Comparison of ENCODE assay signal across 23 mouse cellular contexts in the genomic region with DNA sequence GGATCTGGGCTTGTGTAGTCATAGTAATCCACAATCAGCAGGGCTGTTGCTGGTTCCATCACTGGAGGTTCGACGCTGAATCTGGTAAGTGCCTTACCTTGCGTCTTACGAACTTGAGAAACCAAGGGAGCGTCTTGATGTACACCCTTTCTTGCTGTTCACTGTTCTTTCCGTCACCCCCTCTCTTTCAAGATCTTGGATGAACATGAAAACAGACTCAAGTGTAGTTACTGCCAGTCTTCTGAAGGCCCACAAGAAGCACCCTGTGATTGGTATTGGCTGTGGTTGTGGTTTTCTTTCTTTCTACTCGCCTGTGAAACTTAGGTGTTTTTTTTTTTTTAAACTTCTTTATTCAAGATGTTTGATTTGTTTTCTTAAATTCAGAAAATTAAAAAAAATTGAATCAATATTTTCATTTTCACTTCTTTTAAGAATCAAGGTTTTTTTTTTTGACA. TPM values are rescaled to one million over a fixed set of nuclear protein-coding genes. Genes with fewer than 3 reads are reported as not detected.
"Had no signal": no experiment of that assay in that cellular context is flagged by ENCODE, and none has a peak within 500 bp of the region (broad histone marks: within the 10 kb centered on the region; RNA-seq: fewer than 3 reads in every experiment).

A gene (minus strand): TSS at position 405 of the 455 bp plus-strand sequence.

- DNase-seq: kidney, adult 2 months; kidney, postnatal 10 days; kidney, postnatal 36 days; liver, embryonic 13.5 days; lung, adult 2 months; thymus, postnatal 25 days had no signal

- ATAC-seq: midbrain, embryonic 13.5 days; midbrain, embryonic 16.5 days had no signal

RNA-seq across cellular contexts. Expression of the gene that starts here (rescaled TPM):
- total RNA-seq: layer of hippocampus, adult 8-10 months; layer of hippocampus, postnatal 10 days; left cerebral cortex, adult 18-20 months; left cerebral cortex, postnatal 36 days; liver, adult 2 months; monocyte, adult 5-6 weeks had no signal
- polyA plus RNA-seq: kidney, embryonic 14.5 days; limb, embryonic 11.5 days; liver, embryonic 16.5 days; macrophage; midbrain, embryonic 13.5 days; myocyte; neural tube, embryonic 11.5 days; neural tube, embryonic 14.5 days; small intestine, adult 2 months; stomach, embryonic 16.5 days had no signal
